Mouse (Mus musculus) embryonic facial prominence, embryonic 15.5 days (tissue): ENCODE results near the gene Krt75. TPM values are rescaled to one million over a fixed set of nuclear protein-coding genes. Genes with fewer than 3 reads are reported as not detected.
A peak's percentile ranks its signal among the peaks of the same experiment; 100 is the strongest.

ENCODE experiments used
- ATAC-seq: fragments of 200-750 bp; cut with Nextera tagmentation; 2 replicates; pipeline ENCODE4 v1.8.0; 2017; ENCODE audit warnings: low read depth, moderate TSS enrichment; ENCODE audit not compliant: insufficient number of reproducible peaks, low FRiP score, low TSS enrichment
- H3K27ac ChIP-seq: fragments of 300-500 bp; sonication (generic); replicated peaks from 2 replicates; pipeline ENCODE4 v1.5.1; 2015; ENCODE audit warnings: mild to moderate bottlenecking, inconsistent platforms
- H3K27me3 ChIP-seq: fragments of 300-500 bp; sonication (generic); 2 replicates; pipeline ENCODE4 v1.6.1; 2015; ENCODE audit warnings: inconsistent platforms
- H3K36me3 ChIP-seq: fragments of 300-500 bp; sonication (generic); 2 replicates; pipeline ENCODE4 v1.6.1; 2015; ENCODE audit warnings: mild to moderate bottlenecking, inconsistent platforms
- H3K4me1 ChIP-seq: fragments of 300-500 bp; sonication (generic); 2 replicates; pipeline ENCODE4 v1.6.1; 2015; ENCODE audit warnings: inconsistent platforms
- H3K4me2 ChIP-seq: fragments of 300-500 bp; sonication (generic); replicated peaks from 2 replicates; pipeline ENCODE4 v1.6.1; 2015; ENCODE audit warnings: mild to moderate bottlenecking, inconsistent platforms
- H3K4me3 ChIP-seq: fragments of 300-500 bp; sonication (generic); replicated peaks from 2 replicates; pipeline ENCODE4 v1.5.1; 2015; ENCODE audit warnings: mild to moderate bottlenecking, inconsistent platforms
- H3K9ac ChIP-seq: fragments of 300-500 bp; sonication (generic); 2 replicates; pipeline ENCODE4 v1.6.1; 2015; ENCODE audit warnings: inconsistent platforms
- H3K9me3 ChIP-seq: fragments of 300-500 bp; sonication (generic); replicated peaks from 2 replicates; pipeline ENCODE4 v1.6.1; 2016; ENCODE audit warnings: inconsistent platforms
- WGBS: fragments of 180-500 bp; shearing (Covaris S2); methylation state at CpG from one replicate; pipeline ENCODE4 v1.1.7; 2015; 5-methylcytosine and 5-hydroxymethylcytosine counted together
- polyA plus RNA-seq: library from polyadenylated mRNA; unstranded; fragments of >200 nt; fragmentation: Nextera tagmentation; extraction: Ambion mirVana; gene quantifications from 2 replicates; pipeline ENCODE4 v1.2.1, GENCODE M21; 2015

The Krt75 gene
- 8.8 and 13.7 TPM in 2 replicates for polyA plus RNA-seq

GRCm38 (mm10) chr15:101573796-101574345 is at the start of gene Krt75:
Krt75 (minus strand) TSS chr15:101573904.
- WGBS, result 45% methylated on average over 15 of the region's 15 CpGs
- Histone ChIP-seq H3K9ac (no peak within 1 kb of the TSS), H3K27me3 (no peaks in the 10 kb centered on the region), H3K4me3 (no peak within 1 kb of the TSS), H3K36me3 (no peaks in the 10 kb centered on the region), H3K4me2 (no peak within 1 kb of the TSS), H3K27ac (no peak within 1 kb of the TSS), H3K4me1 (peaks cover 5% of the 10 kb centered on the region; the same call in 1 of the 2 replicates), H3K9me3 (no peaks in the 10 kb centered on the region)
- ATAC-seq, result no peak; the same call in 1 of the 2 replicates

GRCm38 (mm10) chr15:101599123-101599522 is 25.4 kb upstream of the Krt75 start:
- 56% methylated on average over 6 of the region's 6 CpGs for WGBS
- Histone ChIP-seq H3K36me3 (no peaks in the 10 kb centered on the region), H3K27ac (no peak overlapping the region), H3K27me3 (no peaks in the 10 kb centered on the region), H3K4me1 (no peaks in the 10 kb centered on the region), H3K4me3 (no peak overlapping the region), H3K9me3 (no peaks in the 10 kb centered on the region), H3K4me2 (no peak overlapping the region), H3K9ac (no peak overlapping the region)
- no peak for ATAC-seq

- Histone ChIP-seq H3K4me2 (no peak overlapping the region), H3K4me1 (no peaks in the 10 kb centered on the region), H3K36me3 (no peaks in the 10 kb centered on the region), H3K27me3 (no peaks in the 10 kb centered on the region), H3K4me3 (no peak overlapping the region), H3K9ac (no peak overlapping the region), H3K27ac (no peak overlapping the region), H3K9me3 (no peaks in the 10 kb centered on the region)
- WGBS, result 82% methylated on average over 10 of the region's 10 CpGs
- ATAC-seq, result no peak
These were observed 14.5 kb upstream of the Krt75 start for GRCm38 (mm10) chr15:101588216-101588615.

GRCm38 (mm10) chr15:101584456-101584855 is 10.8 kb upstream of the Krt75 start:
- 60% methylated on average over 2 of the region's 2 CpGs for WGBS
- no peaks in the 10 kb centered on the region for H3K27me3 ChIP-seq
- H3K9me3 ChIP-seq, result no peaks in the 10 kb centered on the region
- H3K9ac ChIP-seq, result no peak overlapping the region
- no peak overlapping the region for H3K4me2 ChIP-seq
- no peak overlapping the region for H3K4me3 ChIP-seq
- no peaks in the 10 kb centered on the region for H3K4me1 ChIP-seq
- no peak overlapping the region for H3K27ac ChIP-seq
- H3K36me3 ChIP-seq, result no peaks in the 10 kb centered on the region
- ATAC-seq, result no peak

- Histone ChIP-seq H3K4me3 (no peak overlapping the region), H3K9me3 (no peaks in the 10 kb centered on the region), H3K4me1 (no peaks in the 10 kb centered on the region), H3K36me3 (no peaks in the 10 kb centered on the region), H3K27me3 (no peaks in the 10 kb centered on the region), H3K4me2 (no peak overlapping the region), H3K9ac (no peak overlapping the region), H3K27ac (no peak overlapping the region)
- no peak for ATAC-seq
- 63% methylated on average over 8 of the region's 8 CpGs for WGBS
These were observed 9.7 kb upstream of the Krt75 start for GRCm38 (mm10) chr15:101583211-101583965.

- Histone ChIP-seq H3K4me3 (no peak overlapping the region), H3K27me3 (no peaks in the 10 kb centered on the region), H3K9me3 (no peaks in the 10 kb centered on the region), H3K4me1 (no peaks in the 10 kb centered on the region), H3K4me2 (no peak overlapping the region), H3K9ac (no peak overlapping the region), H3K36me3 (no peaks in the 10 kb centered on the region), H3K27ac (no peak overlapping the region)
- 71% methylated on average over 3 of the region's 3 CpGs for WGBS
- ATAC-seq, result no peak
These were observed 8.0 kb upstream of the Krt75 start for GRCm38 (mm10) chr15:101581701-101582100.

GRCm38 (mm10) chr15:101575506-101575905 is 1.8 kb upstream of the Krt75 start:
- H3K27me3 ChIP-seq, result no peaks in the 10 kb centered on the region
- no peaks in the 10 kb centered on the region for H3K9me3 ChIP-seq
- H3K9ac ChIP-seq, result no peak overlapping the region
- no peak for ATAC-seq
- no peak overlapping the region for H3K4me2 ChIP-seq
- H3K27ac ChIP-seq, result no peak overlapping the region
- H3K4me1 ChIP-seq, result peaks cover 5% of the 10 kb centered on the region; the same call in 1 of the 2 replicates
- H3K4me3 ChIP-seq, result no peak overlapping the region
- WGBS, result 90% methylated on average over 5 of the region's 5 CpGs
- no peaks in the 10 kb centered on the region for H3K36me3 ChIP-seq

GRCm38 (mm10) chr15:101567780-101568179 is 5.9 kb downstream of the Krt75 start:
- Histone ChIP-seq H3K4me3 (no peak overlapping the region), H3K9me3 (no peaks in the 10 kb centered on the region), H3K9ac (no peak overlapping the region), H3K4me1 (peaks cover 10% of the 10 kb centered on the region), H3K27me3 (no peaks in the 10 kb centered on the region), H3K27ac (no peak overlapping the region), H3K4me2 (no peak overlapping the region), H3K36me3 (no peaks in the 10 kb centered on the region)
- 47% methylated on average over 7 of the region's 7 CpGs for WGBS
- no peak for ATAC-seq

GRCm38 (mm10) chr15:101562850-101563249 is 10.9 kb downstream of the Krt75 start, which contains the start of gene Krt90:
Krt90 (minus strand) TSS chr15:101562950.
- Histone ChIP-seq H3K4me3 (no peak within 1 kb of the TSS), H3K27ac (no peak within 1 kb of the TSS), H3K9ac (no peak within 1 kb of the TSS), H3K9me3 (no peaks in the 10 kb centered on the region), H3K4me2 (no peak within 1 kb of the TSS), H3K36me3 (no peaks in the 10 kb centered on the region), H3K4me1 (peaks cover 10% of the 10 kb centered on the region), H3K27me3 (no peaks in the 10 kb centered on the region)
- 61% methylated on average over 5 of the region's 5 CpGs for WGBS
- no peak for ATAC-seq

- WGBS, result 22% methylated on average over 7 of the region's 7 CpGs
- no peaks in the 10 kb centered on the region for H3K36me3 ChIP-seq
- H3K9ac ChIP-seq, result no peak overlapping the region
- no peaks in the 10 kb centered on the region for H3K27me3 ChIP-seq
- H3K9me3 ChIP-seq, result no peaks in the 10 kb centered on the region
- no peak for ATAC-seq
- H3K4me2 ChIP-seq, result no peak overlapping the region
- no peak overlapping the region for H3K27ac ChIP-seq
- no peak overlapping the region for H3K4me3 ChIP-seq
- peaks cover 5% of the 10 kb centered on the region for H3K4me1 ChIP-seq
These were observed 15.6 kb downstream of the Krt75 start for GRCm38 (mm10) chr15:101558034-101558646.

- ATAC-seq, result peak; percentile 74
- no peaks in the 10 kb centered on the region for H3K36me3 ChIP-seq
These were observed 20.5 kb downstream of the Krt75 start for GRCm38 (mm10) chr15:101553169-101553568.

More at GRCm38 (mm10) chr15:101553169-101553568, 20.5 kb downstream of the Krt75 start:
- Histone ChIP-seq H3K4me2 (peak overlapping the region; percentile 35), H3K9ac (no peak overlapping the region), H3K27me3 (no peaks in the 10 kb centered on the region), H3K4me1 (peaks cover 13% of the 10 kb centered on the region), H3K4me3 (peak overlapping the region; percentile 2; the same call in 1 of the 2 replicates), H3K9me3 (no peaks in the 10 kb centered on the region), H3K27ac (no peak overlapping the region)
- under 1% methylated on average over 11 of the region's 11 CpGs for WGBS
